Mouse (Mus musculus) brain, embryonic 14.5 days (tissue): ENCODE data around the gene Dock4.

Source experiments
- CTCF ChIP-seq: fragments of 200-500 bp; IDR thresholded peaks from 2 replicates; pipeline ENCODE4 v1.5.1; 2012; ENCODE audit warnings: inconsistent platforms, mild to moderate bottlenecking, moderate library complexity, borderline replicate concordance; ENCODE audit not compliant: insufficient read depth, insufficient read length; ENCODE audit errors: extremely low read depth
- POLR2A ChIP-seq: fragments of 200-500 bp; IDR thresholded peaks from 2 replicates; pipeline ENCODE4 v1.6.1; 2012; ENCODE audit warnings: mild to moderate bottlenecking, inconsistent platforms, borderline replicate concordance; ENCODE audit not compliant: poor library complexity, insufficient read depth, insufficient read length, severe bottlenecking; ENCODE audit errors: extremely low read depth

- TF ChIP-seq POLR2A = no peak
- TF ChIP-seq CTCF = no peak
These were observed 234.0 kb downstream of the Dock4 start for GRCm38 (mm10) chr12:40679713-40680112.
